Mouse (Mus musculus) MEL (cell line): ENCODE data around the gene 1700021F05Rik.

Experiments used
- CHD1 ChIP-seq: IDR thresholded peaks from 2 replicates; pipeline ENCODE4 v1.6.1; 2012; ENCODE audit warnings: low read depth, mild to moderate bottlenecking, inconsistent platforms, low read length, improper control_type of control experiment
- CHD2 ChIP-seq: IDR thresholded peaks from 2 replicates; pipeline ENCODE4 v1.6.1; 2011; ENCODE audit warnings: low read length, improper control_type of control experiment
- CTCF ChIP-seq, 3 experiments: IDR thresholded peaks in 2 of 3; conservative IDR thresholded peaks in 1 of 3; 2 replicates each; pipeline ENCODE4 v1.5.1; 2011 to 2012; ENCODE audit warnings: low read length in 3 of 3, low read depth in 2 of 3, mild to moderate bottlenecking in 2 of 3, improper control_type of control experiment in 1 of 3, inconsistent platforms in 1 of 3, mixed read lengths in 1 of 3, moderate library complexity in 1 of 3; ENCODE audit not compliant: control insufficient read depth in 1 of 3, insufficient read depth in 1 of 3, poor library complexity in 1 of 3, severe bottlenecking in 1 of 3
- E2F4 ChIP-seq: IDR thresholded peaks from 2 replicates; pipeline ENCODE4 v1.6.1; 2011; ENCODE audit warnings: low read depth, low read length, improper control_type of control experiment, borderline replicate concordance
- ELF1 ChIP-seq: IDR thresholded peaks from 2 replicates; pipeline ENCODE4 v1.6.1; 2014; ENCODE audit warnings: low read depth, mild to moderate bottlenecking, inconsistent platforms, low read length, improper control_type of control experiment, moderate library complexity
- GATA1 ChIP-seq: IDR thresholded peaks from 2 replicates; pipeline ENCODE4 v1.6.1; 2011; ENCODE audit warnings: low read depth, low read length, improper control_type of control experiment
- SMC3 ChIP-seq: IDR thresholded peaks from 2 replicates; pipeline ENCODE4 v1.6.1; 2011; ENCODE audit warnings: low read depth, low read length, improper control_type of control experiment
- TBP ChIP-seq: IDR thresholded peaks from 2 replicates; pipeline ENCODE4 v1.8.0; 2011; ENCODE audit warnings: low read depth, low read length, improper control_type of control experiment

DNA sequence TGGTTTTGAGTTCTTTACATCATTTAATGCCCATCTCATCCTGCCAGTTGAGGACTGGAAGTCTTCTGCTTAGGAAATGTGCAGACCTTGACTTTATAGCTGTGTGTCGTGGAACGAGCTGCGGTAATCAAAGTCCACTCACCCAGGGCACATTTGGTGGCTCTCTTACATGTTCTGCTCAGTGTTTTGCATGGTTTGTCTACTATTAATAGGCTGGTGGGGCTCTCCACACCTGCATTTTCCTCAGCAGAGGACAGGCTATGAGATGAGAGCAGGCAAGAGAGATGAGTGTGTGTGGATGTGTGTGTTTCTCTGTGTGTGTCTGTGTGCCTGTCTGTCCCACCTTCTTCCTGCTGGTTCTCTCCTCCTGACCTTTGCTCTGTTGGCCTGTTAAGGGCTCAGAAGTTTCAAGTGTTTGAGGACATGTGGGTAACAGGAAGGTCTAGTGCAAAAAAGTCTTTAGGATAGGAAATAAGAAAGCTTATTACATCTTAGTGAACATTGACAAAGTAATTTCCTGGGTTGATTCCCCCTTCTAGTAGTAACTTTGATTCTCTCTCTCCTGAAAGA lies 53.3 kb downstream of the 1700021F05Rik start:
- TF ChIP-seq GATA1 (no peak), CHD1 (no peak), CTCF (IDR thresholded peaks at IDR 0.05 in 2 of 3, conservative IDR thresholded peaks at IDR 0.05 in 1 of 3; ENCODE audit: control insufficient read depth in 1 of 3, insufficient read depth in 1 of 3, low read depth in 2 of 3, low read length in 3 of 3, poor library complexity in 1 of 3, severe bottlenecking in 1 of 3) (no peak), SMC3 (no peak), E2F4 (no peak), ELF1 (no peak), CHD2 (no peak), TBP (no peak)
